Mouse (Mus musculus) neural tube, embryonic 13.5 days (tissue): ENCODE measurements around the gene Selenom. TPM values are rescaled to one million over a fixed set of nuclear protein-coding genes. Genes with fewer than 3 reads are reported as not detected.

Source experiments
- polyA plus RNA-seq: library from polyadenylated mRNA; unstranded; fragments of >200 nt; fragmentation: Nextera tagmentation; extraction: Ambion mirVana; gene quantifications from 2 replicates; pipeline ENCODE4 v1.2.1, GENCODE M21; 2015

Selenom gene
- polyA plus RNA-seq, 1 experiment from 2014 or later: 83.6 TPM

Other genes with a start within 250 kb of the Selenom start
- 231 and 270 TPM in 2 replicates for gene Drg1, start 248.3 kb upstream of the Selenom start, polyA plus RNA-seq
- gene Patz1, start 225.8 kb upstream of the Selenom start, polyA plus RNA-seq: 62.2 and 69.6 TPM in 2 replicates
- gene Pik3ip1, start 184.3 kb upstream of the Selenom start, polyA plus RNA-seq: 26.5 and 29.7 TPM in 2 replicates
- gene Limk2, start 105.5 kb upstream of the Selenom start, polyA plus RNA-seq: 128 and 143 TPM in 2 replicates
- gene Rnf185, start 62.3 kb upstream of the Selenom start, polyA plus RNA-seq: 40.8 and 41.8 TPM in 2 replicates
- gene Pla2g3, start 26.4 kb upstream of the Selenom start, polyA plus RNA-seq: 0.58 and 0.61 TPM in 2 replicates
- 3.9 and 4.3 TPM in 2 replicates for gene Inpp5j, start 9.9 kb upstream of the Selenom start, polyA plus RNA-seq
- 20.9 and 23.0 TPM in 2 replicates for gene Smtn, start 25.9 kb downstream of the Selenom start, polyA plus RNA-seq
- 34.8 and 39.8 TPM in 2 replicates for gene Morc2a, start 134.5 kb downstream of the Selenom start, polyA plus RNA-seq